ENCODE assay signal across 11 mouse cellular contexts in genomic region chr3:96170276-96170675, GRCm38 (mm10). TPM values are rescaled to one million over a fixed set of nuclear protein-coding genes. Genes with fewer than 3 reads are reported as not detected.
DNase-seq lines count a peak whose midpoint lies in the region; ATAC-seq and TF ChIP-seq lines count a peak whose summit lies in the region.
"Had no signal": no experiment of that assay in that cellular context is flagged by ENCODE, and none has a peak within 500 bp of the region (broad histone marks: within the 10 kb centered on the region; RNA-seq: fewer than 3 reads in every experiment).

No protein-coding gene starts in this region.

- H3K36me3 ChIP-seq in hindbrain, embryonic 12.5 days = peaks cover 15% of the 10 kb centered on the region
- peaks cover 16% of the 10 kb centered on the region for H3K36me3 ChIP-seq in hindbrain, embryonic 14.5 days (replicated peaks; ENCODE audit: control insufficient read depth, insufficient read depth)
- H3K36me3 ChIP-seq in E14TG2a.4 (ENCODE audit: insufficient read depth, low read length) = peaks cover 38% of the 10 kb centered on the region
- H3K36me3 ChIP-seq in intestine, postnatal 0 days (ENCODE audit: control insufficient read depth, insufficient read depth) = peaks cover 40% of the 10 kb centered on the region

- no peak overlapping the region for H3K4me2 ChIP-seq in hindbrain, embryonic 12.5 days (replicated peaks)
- H3K4me2 ChIP-seq in hindbrain, embryonic 14.5 days (replicated peaks) = no peak overlapping the region
- H3K4me2 ChIP-seq in intestine, postnatal 0 days (replicated peaks; ENCODE audit: low read depth) = peak overlapping the region; percentile 21

- WGBS in hindbrain, embryonic 12.5 days = 85% methylated on average over 4 of the region's 4 CpGs
- WGBS in hindbrain, embryonic 14.5 days = 93% methylated on average over 4 of the region's 4 CpGs
- 85% methylated on average over 4 of the region's 4 CpGs for WGBS in intestine, postnatal 0 days

- H3K27ac ChIP-seq in hindbrain, embryonic 12.5 days = no peak overlapping the region
- H3K27ac ChIP-seq in hindbrain, embryonic 14.5 days = no peak overlapping the region
- no peak overlapping the region for H3K27ac ChIP-seq in intestine, postnatal 0 days (ENCODE audit: low read depth, low read length)

- peaks cover 35% of the 10 kb centered on the region for H3K4me1 ChIP-seq in hindbrain, embryonic 12.5 days
- H3K4me1 ChIP-seq in hindbrain, embryonic 14.5 days (replicated peaks; ENCODE audit: control insufficient read depth, insufficient read depth, low read length) = peaks cover 24% of the 10 kb centered on the region
- peaks cover 52% of the 10 kb centered on the region for H3K4me1 ChIP-seq in E14TG2a.4 (replicated peaks; ENCODE audit: low read depth, low read length)
- H3K4me1 ChIP-seq in intestine, postnatal 0 days (replicated peaks; ENCODE audit: control insufficient read depth, insufficient read depth, low read length) = peaks cover 6% of the 10 kb centered on the region; the same call in 1 of the 2 replicates

- DNase-seq in adrenal gland, adult (ENCODE audit: inconsistent age in 2 of 2, low spot score in 1 of 2) = peak; percentile 64 to 84
- no peak for DNase-seq in adrenal gland, postnatal 4 days (ENCODE audit: low spot score in 2 of 2)
- DNase-seq in hindbrain, embryonic 14.5 days (ENCODE audit: low spot score) = no peak
- no peak for DNase-seq in urinary bladder, postnatal 36 days (ENCODE audit: low spot score in 2 of 2)
- no peak for DNase-seq in frontal cortex, postnatal 10 days (ENCODE audit: low spot score in 2 of 2)
- DNase-seq: kidney, adult 18-20 months; lung, postnatal 36 days had no signal

- ATAC-seq in hindbrain, embryonic 12.5 days (ENCODE audit: low FRiP score) = no peak
- no peak for ATAC-seq in hindbrain, embryonic 14.5 days (ENCODE audit: low FRiP score)
- no peak for ATAC-seq in intestine, postnatal 0 days

- 0 out of 2 replicates have a peak overlapping the region, but pooled peaks have one; percentile 2 for H3K9ac ChIP-seq in hindbrain, embryonic 12.5 days
- H3K9ac ChIP-seq in hindbrain, embryonic 14.5 days = no peak overlapping the region
- H3K9ac ChIP-seq in intestine, postnatal 0 days (ENCODE audit: low read depth, low read length) = no peak overlapping the region

- no peak overlapping the region for H3K4me3 ChIP-seq in hindbrain, embryonic 12.5 days
- H3K4me3 ChIP-seq in hindbrain, embryonic 14.5 days (replicated peaks; ENCODE audit: low read length) = no peak overlapping the region
- peak overlapping the region; percentile 99 for H3K4me3 ChIP-seq in E14TG2a.4 (replicated peaks; ENCODE audit: low read length)
- H3K4me3 ChIP-seq in intestine, postnatal 0 days (ENCODE audit: low read depth, low read length) = no peak overlapping the region

- H3K27me3 ChIP-seq in hindbrain, embryonic 12.5 days = no peaks in the 10 kb centered on the region
- no peaks in the 10 kb centered on the region for H3K27me3 ChIP-seq in hindbrain, embryonic 14.5 days (ENCODE audit: control insufficient read depth, insufficient read depth, low read length)
- no peaks in the 10 kb centered on the region for H3K27me3 ChIP-seq in E14TG2a.4 (ENCODE audit: insufficient read depth, low read length)
- H3K27me3 ChIP-seq in intestine, postnatal 0 days (replicated peaks; ENCODE audit: control insufficient read depth, insufficient read depth, low read length) = no peaks in the 10 kb centered on the region

- H3K9me3 ChIP-seq in hindbrain, embryonic 12.5 days (replicated peaks) = no peaks in the 10 kb centered on the region
- H3K9me3 ChIP-seq in hindbrain, embryonic 14.5 days (ENCODE audit: control insufficient read depth, low read length) = no peaks in the 10 kb centered on the region
- no peaks in the 10 kb centered on the region for H3K9me3 ChIP-seq in E14TG2a.4 (ENCODE audit: low read length)
- H3K9me3 ChIP-seq in intestine, postnatal 0 days (ENCODE audit: control insufficient read depth) = no peaks in the 10 kb centered on the region

- no peak for TF ChIP-seq CTCF in E14TG2a.4 (conservative IDR thresholded peaks at IDR 0.05; ENCODE audit: low read length)
- TF ChIP-seq CTCF in intestine, postnatal 0 days (IDR thresholded peaks at IDR 0.05; ENCODE audit: low read depth) = no peak

RNA-seq across cellular contexts. Expression of gene Sf3b4, which starts 1.9 kb away (rescaled TPM):
- 10 to 100 TPM; 68.9 to 76.8 TPM for total RNA-seq in adrenal gland, postnatal 4 days (2021)
- polyA plus RNA-seq in hindbrain, embryonic 12.5 days (2016; fragmentation: Nextera tagmentation; extraction: Ambion mirVana) = 164 and 170 TPM in 2 replicates
- 135 and 151 TPM in 2 replicates for polyA plus RNA-seq in hindbrain, embryonic 14.5 days (2014; fragmentation: Nextera tagmentation; extraction: Ambion mirVana)
- polyA plus RNA-seq in intestine, postnatal 0 days (2015; fragmentation: Nextera tagmentation; extraction: Ambion mirVana) = 63.5 and 66.8 TPM in 2 replicates

RNA-seq across cellular contexts. Expression of gene Mtmr11, which starts 8.5 kb away (rescaled TPM):
- 10 to 100 TPM; 15.0 to 22.2 TPM for total RNA-seq in adrenal gland, postnatal 4 days (2021)
- polyA plus RNA-seq in hindbrain, embryonic 12.5 days (2016; fragmentation: Nextera tagmentation; extraction: Ambion mirVana) = 20.8 and 23.0 TPM in 2 replicates
- 10.1 and 11.6 TPM in 2 replicates for polyA plus RNA-seq in hindbrain, embryonic 14.5 days (2014; fragmentation: Nextera tagmentation; extraction: Ambion mirVana)
- polyA plus RNA-seq in intestine, postnatal 0 days (2015; fragmentation: Nextera tagmentation; extraction: Ambion mirVana) = 28.7 and 34.5 TPM in 2 replicates

RNA-seq across cellular contexts. Expression of gene Sv2a, which starts 10.7 kb away (rescaled TPM):
- 10 to 100 TPM; 18.1 to 24.7 TPM for total RNA-seq in adrenal gland, postnatal 4 days (2021)
- 44.5 and 44.9 TPM in 2 replicates for polyA plus RNA-seq in hindbrain, embryonic 12.5 days (2016; fragmentation: Nextera tagmentation; extraction: Ambion mirVana)
- 95.7 and 111 TPM in 2 replicates for polyA plus RNA-seq in hindbrain, embryonic 14.5 days (2014; fragmentation: Nextera tagmentation; extraction: Ambion mirVana)
- 2.3 and 3.5 TPM in 2 replicates for polyA plus RNA-seq in intestine, postnatal 0 days (2015; fragmentation: Nextera tagmentation; extraction: Ambion mirVana)

RNA-seq across cellular contexts. Expression of gene Bola1, which starts 49.2 kb away (rescaled TPM):
- total RNA-seq in adrenal gland, postnatal 4 days (2021) = 10 to 100 TPM; 30.6 to 33.1 TPM
- 54.4 and 59.8 TPM in 2 replicates for polyA plus RNA-seq in hindbrain, embryonic 12.5 days (2016; fragmentation: Nextera tagmentation; extraction: Ambion mirVana)
- 57.0 and 72.4 TPM in 2 replicates for polyA plus RNA-seq in hindbrain, embryonic 14.5 days (2014; fragmentation: Nextera tagmentation; extraction: Ambion mirVana)
- polyA plus RNA-seq in intestine, postnatal 0 days (2015; fragmentation: Nextera tagmentation; extraction: Ambion mirVana) = 56.4 and 60.7 TPM in 2 replicates

RNA-seq across cellular contexts. Expression of gene Hist2h2ab, which starts 49.4 kb away (rescaled TPM):
- total RNA-seq in adrenal gland, postnatal 4 days (2021) = 10 to 100 TPM; 27.8 to 28.5 TPM
- polyA plus RNA-seq in hindbrain, embryonic 12.5 days (2016; fragmentation: Nextera tagmentation; extraction: Ambion mirVana) = not detected in 2 replicates
- 0.55 TPM in 1 of 2 replicates, not detected in the other for polyA plus RNA-seq in hindbrain, embryonic 14.5 days (2014; fragmentation: Nextera tagmentation; extraction: Ambion mirVana)
- polyA plus RNA-seq in intestine, postnatal 0 days (2015; fragmentation: Nextera tagmentation; extraction: Ambion mirVana) = 0.42 TPM in 1 of 2 replicates, not detected in the other
- polyA plus RNA-seq: embryonic facial prominence, embryonic 11.5 days had no signal

Comparison
In these comparisons a context has a peak if more than half of its experiments do, and no peak if none do; other contexts are left out.
1. DNase-seq: peak in adrenal gland, adult (2 of 2); none in adrenal gland, postnatal 4 days (0 of 2), hindbrain, embryonic 14.5 days (single experiment), urinary bladder, postnatal 36 days (0 of 2) and frontal cortex, postnatal 10 days (0 of 2).
2. RNA of gene Sv2a, which starts 10.7 kb away (polyA plus RNA-seq): 95.7 to 111 TPM in hindbrain, embryonic 14.5 days and 44.5 to 44.9 TPM in hindbrain, embryonic 12.5 days; 2.3 to 3.5 TPM in intestine, postnatal 0 days; every median in the first group is over 10 times any median in the second.